Mouse (Mus musculus) ES-Bruce4 (cell line): Measurements from ENCODE around the gene Zbtb7a. TPM values are rescaled to one million over a fixed set of nuclear protein-coding genes. Genes with fewer than 3 reads are reported as not detected.

Experiments used
- H3K27ac ChIP-seq: 2 replicates; pipeline ENCODE4 v1.5.1; 2012; ENCODE audit warnings: low read length, inconsistent platforms; ENCODE audit not compliant: insufficient read depth
- H3K27me3 ChIP-seq: 2 replicates; pipeline ENCODE4 v1.6.1; 2012; ENCODE audit warnings: mild to moderate bottlenecking, low read length, inconsistent platforms; ENCODE audit not compliant: control insufficient read depth, poor library complexity, insufficient read depth, severe bottlenecking
- H3K36me3 ChIP-seq: 2 replicates; pipeline ENCODE4 v1.6.1; 2012; ENCODE audit warnings: inconsistent platforms, mild to moderate bottlenecking, low read length, moderate library complexity; ENCODE audit not compliant: control insufficient read depth, poor library complexity, insufficient read depth, severe bottlenecking
- H3K4me1 ChIP-seq: one replicate; pipeline ENCODE4 v1.8.1; 2011; ENCODE audit warnings: low read length; ENCODE audit not compliant: control insufficient read depth, insufficient read depth
- H3K4me3 ChIP-seq: 2 replicates; pipeline ENCODE4 v1.5.1; 2011; ENCODE audit warnings: low read depth, mild to moderate bottlenecking, low read length
- H3K9ac ChIP-seq: 2 replicates; pipeline ENCODE4 v1.6.1; 2012; ENCODE audit warnings: low read depth, mild to moderate bottlenecking, inconsistent platforms; ENCODE audit not compliant: poor library complexity, severe bottlenecking
- H3K9me3 ChIP-seq: replicated peaks from 2 replicates; pipeline ENCODE4 v1.6.1; 2012; ENCODE audit warnings: mild to moderate bottlenecking, low read length, inconsistent platforms; ENCODE audit not compliant: control insufficient read depth, poor library complexity, insufficient read depth, severe bottlenecking
- CTCF ChIP-seq: IDR thresholded peaks from one replicate; pipeline ENCODE4 v1.8.1; 2011; ENCODE audit warnings: low read depth, low read length
- EP300 ChIP-seq: IDR thresholded peaks from 2 replicates; pipeline ENCODE4 v1.6.1; 2011; ENCODE audit warnings: low read depth, low read length; ENCODE audit not compliant: insufficient read depth
- POLR2A ChIP-seq: IDR thresholded peaks from one replicate; pipeline ENCODE4 v1.8.1; 2011; ENCODE audit warnings: low read length; ENCODE audit not compliant: insufficient read depth
- polyA plus RNA-seq: library from polyadenylated mRNA; stranded (reverse); fragments of >200 nt; gene quantifications from 2 replicates; pipeline ENCODE4 v1.2.4, GENCODE M21; 2011; ENCODE audit warnings: low read depth; ENCODE audit not compliant: missing spikeins, insufficient read depth, insufficient read length

The Zbtb7a gene
- polyA plus RNA-seq, 1 experiment: 12.6 TPM

GRCm38 (mm10) chr10:81154736-81155135, 19.7 kb downstream of the Zbtb7a start:
- Histone ChIP-seq H3K9ac (no peak overlapping the region), H3K27ac (no peak overlapping the region), H3K27me3 (no peaks in the 10 kb centered on the region), H3K4me1 (no peaks in the 10 kb centered on the region), H3K4me3 (no peak overlapping the region), H3K36me3 (peaks cover 14% of the 10 kb centered on the region; the same call in 1 of the 2 replicates), H3K9me3 (no peaks in the 10 kb centered on the region)
- no peak for TF ChIP-seq CTCF
- no peak for TF ChIP-seq EP300
- no peak for TF ChIP-seq POLR2A

GRCm38 (mm10) chr10:81161602-81162317, 26.7 kb downstream of the Zbtb7a start:
- H3K27ac ChIP-seq: no peak overlapping the region
- H3K27me3 ChIP-seq: no peaks in the 10 kb centered on the region
- H3K9me3 ChIP-seq: no peaks in the 10 kb centered on the region
- no peak overlapping the region for H3K4me3 ChIP-seq
- H3K36me3 ChIP-seq: peaks cover 18% of the 10 kb centered on the region
- no peak overlapping the region for H3K9ac ChIP-seq
- no peak for TF ChIP-seq POLR2A
- TF ChIP-seq EP300: no peak
- no peak for TF ChIP-seq CTCF
- H3K4me1 ChIP-seq: no peaks in the 10 kb centered on the region

GRCm38 (mm10) chr10:81162318-81162652, 27.3 kb downstream of the Zbtb7a start:
- H3K9ac ChIP-seq: no peak overlapping the region

GRCm38 (mm10) chr10:81165118-81165517, 30.1 kb downstream of the Zbtb7a start:
- no peak for TF ChIP-seq EP300
- TF ChIP-seq POLR2A: no peak
- no peak for TF ChIP-seq CTCF
- no peaks in the 10 kb centered on the region for H3K4me1 ChIP-seq
- no peak overlapping the region for H3K9ac ChIP-seq
- no peak overlapping the region for H3K27ac ChIP-seq
- peaks cover 7% of the 10 kb centered on the region; the same call in 1 of the 2 replicates for H3K36me3 ChIP-seq
- H3K27me3 ChIP-seq: no peaks in the 10 kb centered on the region
- no peak overlapping the region for H3K4me3 ChIP-seq
- no peaks in the 10 kb centered on the region for H3K9me3 ChIP-seq

More at GRCm38 (mm10) chr10:81162318-81162652, 27.3 kb downstream of the Zbtb7a start:
- Histone ChIP-seq H3K27ac (no peak overlapping the region), H3K36me3 (peaks cover 16% of the 10 kb centered on the region), H3K27me3 (no peaks in the 10 kb centered on the region), H3K4me1 (no peaks in the 10 kb centered on the region), H3K9me3 (no peaks in the 10 kb centered on the region), H3K4me3 (no peak overlapping the region)
- TF ChIP-seq CTCF (no peak), POLR2A (no peak), EP300 (no peak)

- Histone ChIP-seq H3K4me1 (no peaks in the 10 kb centered on the region), H3K9me3 (no peaks in the 10 kb centered on the region), H3K9ac (peak within 1 kb of the TSS; percentile 79), H3K4me3 (peak within 1 kb of the TSS; percentile 96), H3K27ac (peak within 1 kb of the TSS; percentile 89), H3K36me3 (peaks cover 7% of the 10 kb centered on the region; the same call in 1 of the 2 replicates), H3K27me3 (no peaks in the 10 kb centered on the region)
- TF ChIP-seq EP300 (no peak), CTCF (no peak), POLR2A (no peak)
Measured at GRCm38 (mm10) chr10:81167200-81168086, 32.4 kb downstream of the Zbtb7a start, which contains the start of gene Pias4. Gene Pias4 (minus strand): TSS chr10:81167923.
